Mouse (Mus musculus): ENCODE data around the gene Rab11fip4. TPM values are rescaled to one million over a fixed set of nuclear protein-coding genes. Genes with fewer than 3 reads are reported as not detected.

Gene Rab11fip4
- polyA plus RNA-seq, 1 experiment from 2014 or later: 1.7 TPM

GRCm38 (mm10) chr11:79725005-79725404, 134.0 kb downstream of the Rab11fip4 start:
- H3K27me3 ChIP-seq (replicated peaks; ENCODE audit: control insufficient read depth, insufficient read depth, low read length): no peaks in the 10 kb centered on the region
- no peak for TF ChIP-seq CTCF (IDR thresholded peaks at IDR 0.05; ENCODE audit: low read depth)
- no peak for ATAC-seq
- WGBS: 87% methylated on average over 6 of the region's 6 CpGs
- no peak overlapping the region for H3K9ac ChIP-seq (ENCODE audit: low read depth, low read length)
- H3K27ac ChIP-seq (ENCODE audit: low read depth, low read length): no peak overlapping the region
- no peaks in the 10 kb centered on the region for H3K4me1 ChIP-seq (replicated peaks; ENCODE audit: control insufficient read depth, insufficient read depth, low read length)
- no peak overlapping the region for H3K4me3 ChIP-seq (ENCODE audit: low read depth, low read length)
- peaks cover 4% of the 10 kb centered on the region; the same call in 1 of the 2 replicates for H3K36me3 ChIP-seq (ENCODE audit: control insufficient read depth, insufficient read depth)
- no peaks in the 10 kb centered on the region for H3K9me3 ChIP-seq (ENCODE audit: control insufficient read depth)
- H3K4me2 ChIP-seq (replicated peaks; ENCODE audit: low read depth): no peak overlapping the region

DNA sequence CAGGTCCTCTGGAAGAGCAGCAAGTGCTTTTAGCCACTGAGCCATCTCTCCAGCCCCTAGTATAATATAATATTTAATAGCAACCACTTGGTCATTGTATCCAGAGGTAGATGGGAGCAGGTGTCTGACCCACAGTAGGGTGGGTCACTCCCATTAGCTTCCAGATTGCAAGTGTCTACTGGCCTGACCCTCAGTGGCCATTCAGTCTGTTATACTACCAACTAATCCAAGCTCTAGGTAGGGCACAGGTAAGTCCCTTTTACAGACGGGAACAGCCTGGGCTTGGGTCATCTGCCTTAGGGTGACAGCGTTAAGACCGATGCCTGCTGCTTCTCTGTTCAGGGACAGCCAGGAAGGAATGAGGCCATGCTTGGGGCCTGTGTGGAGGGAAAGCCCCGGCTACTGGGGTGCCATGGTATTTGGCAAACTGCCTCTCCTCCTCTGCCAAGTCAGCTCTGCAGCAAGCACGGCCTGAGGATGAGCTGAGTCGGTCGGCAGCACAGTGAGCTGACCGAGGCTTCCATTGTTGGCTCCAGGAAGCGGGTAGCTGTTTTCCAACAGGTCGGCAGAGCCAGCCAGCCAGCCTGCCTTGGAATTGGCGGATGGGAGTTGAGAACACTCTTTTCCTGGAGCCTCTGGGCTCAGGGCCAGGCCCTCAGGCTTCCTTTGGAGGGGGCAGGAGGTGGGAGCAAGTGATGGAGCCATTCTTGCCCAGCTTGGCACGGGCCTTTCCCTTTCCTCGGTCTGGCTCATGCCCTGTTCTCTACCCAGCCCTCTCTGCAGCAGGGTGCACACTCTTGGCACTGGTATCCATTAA, 138.4 kb downstream of the Rab11fip4 start:
- WGBS: 64% methylated on average over 13 of the region's 13 CpGs
- H3K36me3 ChIP-seq (ENCODE audit: control insufficient read depth, insufficient read depth): peaks cover 4% of the 10 kb centered on the region; the same call in 1 of the 2 replicates
- TF ChIP-seq CTCF (IDR thresholded peaks at IDR 0.05; ENCODE audit: low read depth): no peak
- H3K9me3 ChIP-seq (ENCODE audit: control insufficient read depth): no peaks in the 10 kb centered on the region
- H3K4me2 ChIP-seq (replicated peaks; ENCODE audit: low read depth): no peak overlapping the region
- no peak overlapping the region for H3K9ac ChIP-seq (ENCODE audit: low read depth, low read length)
- H3K4me1 ChIP-seq (replicated peaks; ENCODE audit: control insufficient read depth, insufficient read depth, low read length): no peaks in the 10 kb centered on the region
- ATAC-seq: no peak
- no peak overlapping the region for H3K27ac ChIP-seq (ENCODE audit: low read depth, low read length)
- no peaks in the 10 kb centered on the region for H3K27me3 ChIP-seq (replicated peaks; ENCODE audit: control insufficient read depth, insufficient read depth, low read length)
- no peak overlapping the region for H3K4me3 ChIP-seq (ENCODE audit: low read depth, low read length)

DNA sequence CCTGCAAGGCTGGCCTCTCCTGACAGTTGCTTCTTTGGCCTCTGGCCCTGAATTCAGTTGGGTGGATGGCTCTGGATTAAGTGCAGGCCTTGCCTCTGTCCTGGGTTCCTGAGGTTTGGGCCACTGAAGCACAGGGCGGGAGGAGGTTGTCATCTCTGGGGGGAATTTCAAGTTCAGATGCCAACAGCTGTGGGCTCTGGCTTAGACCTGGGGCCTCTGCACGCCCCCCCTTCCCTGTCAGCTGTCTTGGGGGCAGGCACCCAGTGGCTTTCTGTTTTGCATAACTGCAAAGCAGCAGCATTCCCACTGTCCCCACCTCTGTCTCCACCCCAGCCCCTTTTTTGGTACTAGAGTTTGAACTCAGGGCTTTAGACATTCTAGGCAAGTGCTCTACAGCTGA, 139.4 kb downstream of the Rab11fip4 start:
- Histone ChIP-seq H3K9me3 (ENCODE audit: control insufficient read depth) (no peaks in the 10 kb centered on the region), H3K9ac (ENCODE audit: low read depth, low read length) (no peak overlapping the region), H3K27ac (ENCODE audit: low read depth, low read length) (no peak overlapping the region), H3K36me3 (ENCODE audit: control insufficient read depth, insufficient read depth) (peaks cover 4% of the 10 kb centered on the region; the same call in 1 of the 2 replicates), H3K4me2 (replicated peaks; ENCODE audit: low read depth) (no peak overlapping the region), H3K27me3 (replicated peaks; ENCODE audit: control insufficient read depth, insufficient read depth, low read length) (no peaks in the 10 kb centered on the region), H3K4me1 (replicated peaks; ENCODE audit: control insufficient read depth, insufficient read depth, low read length) (no peaks in the 10 kb centered on the region), H3K4me3 (ENCODE audit: low read depth, low read length) (no peak overlapping the region)
- ATAC-seq: no peak
- no peak for TF ChIP-seq CTCF (IDR thresholded peaks at IDR 0.05; ENCODE audit: low read depth)
- 76% methylated on average over 2 of the region's 2 CpGs for WGBS

- Histone ChIP-seq H3K4me1 (replicated peaks; ENCODE audit: control insufficient read depth, insufficient read depth, low read length) (no peaks in the 10 kb centered on the region), H3K27me3 (replicated peaks; ENCODE audit: control insufficient read depth, insufficient read depth, low read length) (no peaks in the 10 kb centered on the region), H3K4me3 (ENCODE audit: low read depth, low read length) (no peak overlapping the region), H3K9ac (ENCODE audit: low read depth, low read length) (no peak overlapping the region), H3K27ac (ENCODE audit: low read depth, low read length) (no peak overlapping the region), H3K9me3 (ENCODE audit: control insufficient read depth) (no peaks in the 10 kb centered on the region), H3K4me2 (replicated peaks; ENCODE audit: low read depth) (no peak overlapping the region), H3K36me3 (ENCODE audit: control insufficient read depth, insufficient read depth) (peaks cover 4% of the 10 kb centered on the region; the same call in 1 of the 2 replicates)
- WGBS: 83% methylated on average over 5 of the region's 5 CpGs
- no peak for ATAC-seq
- no peak for TF ChIP-seq CTCF (IDR thresholded peaks at IDR 0.05; ENCODE audit: low read depth)
Measured at GRCm38 (mm10) chr11:79731476-79731875, 140.5 kb downstream of the Rab11fip4 start.

DNA sequence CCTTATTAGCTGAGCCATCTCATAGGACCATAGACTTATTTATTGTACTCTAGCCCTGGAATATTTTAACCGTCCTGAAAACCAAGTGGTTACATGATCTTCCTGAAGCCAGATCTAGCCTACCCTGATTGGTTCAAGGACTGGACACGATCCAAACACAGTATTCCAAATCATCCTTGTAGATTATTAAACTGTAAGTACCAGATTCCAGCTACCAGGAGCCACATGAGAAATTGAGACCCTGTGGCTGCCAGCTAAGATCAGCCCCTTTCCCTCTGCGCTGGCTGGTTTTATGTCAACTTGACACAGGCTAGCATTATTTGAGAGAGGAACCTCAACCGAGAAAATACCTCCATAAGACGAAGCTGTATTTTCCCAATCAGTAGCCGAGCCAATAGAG, 142.0 kb downstream of the Rab11fip4 start:
- 88% methylated on average over 6 of the region's 6 CpGs for WGBS
- Histone ChIP-seq H3K36me3 (ENCODE audit: control insufficient read depth, insufficient read depth) (no peaks in the 10 kb centered on the region), H3K27ac (ENCODE audit: low read depth, low read length) (no peak overlapping the region), H3K9ac (ENCODE audit: low read depth, low read length) (no peak overlapping the region), H3K27me3 (replicated peaks; ENCODE audit: control insufficient read depth, insufficient read depth, low read length) (no peaks in the 10 kb centered on the region), H3K9me3 (ENCODE audit: control insufficient read depth) (no peaks in the 10 kb centered on the region), H3K4me2 (replicated peaks; ENCODE audit: low read depth) (no peak overlapping the region), H3K4me3 (ENCODE audit: low read depth, low read length) (no peak overlapping the region), H3K4me1 (replicated peaks; ENCODE audit: control insufficient read depth, insufficient read depth, low read length) (no peaks in the 10 kb centered on the region)
- no peak for TF ChIP-seq CTCF (IDR thresholded peaks at IDR 0.05; ENCODE audit: low read depth)
- no peak for ATAC-seq

GRCm38 (mm10) chr11:79736232-79737006, 145.4 kb downstream of the Rab11fip4 start:
- Histone ChIP-seq H3K4me3 (ENCODE audit: low read depth, low read length) (no peak overlapping the region), H3K36me3 (ENCODE audit: control insufficient read depth, insufficient read depth) (no peaks in the 10 kb centered on the region), H3K27me3 (replicated peaks; ENCODE audit: control insufficient read depth, insufficient read depth, low read length) (no peaks in the 10 kb centered on the region), H3K4me2 (replicated peaks; ENCODE audit: low read depth) (no peak overlapping the region), H3K4me1 (replicated peaks; ENCODE audit: control insufficient read depth, insufficient read depth, low read length) (0 out of 2 replicates have a peak, but pooled peaks cover 2% of the 10 kb centered on the region), H3K27ac (ENCODE audit: low read depth, low read length) (no peak overlapping the region), H3K9ac (ENCODE audit: low read depth, low read length) (no peak overlapping the region), H3K9me3 (ENCODE audit: control insufficient read depth) (no peaks in the 10 kb centered on the region)
- peak; percentile 65 for TF ChIP-seq CTCF (IDR thresholded peaks at IDR 0.05; ENCODE audit: low read depth)
- no peak; the same call in 1 of the 2 replicates for ATAC-seq
- 74% methylated on average over 15 of the region's 15 CpGs for WGBS
